Mouse (Mus musculus): Measurements from ENCODE around the gene Astn2. TPM values are rescaled to one million over a fixed set of nuclear protein-coding genes. Genes with fewer than 3 reads are reported as not detected.

The Astn2 gene
- polyA plus RNA-seq, 2 experiments from 2014 or later = not detected

DNA sequence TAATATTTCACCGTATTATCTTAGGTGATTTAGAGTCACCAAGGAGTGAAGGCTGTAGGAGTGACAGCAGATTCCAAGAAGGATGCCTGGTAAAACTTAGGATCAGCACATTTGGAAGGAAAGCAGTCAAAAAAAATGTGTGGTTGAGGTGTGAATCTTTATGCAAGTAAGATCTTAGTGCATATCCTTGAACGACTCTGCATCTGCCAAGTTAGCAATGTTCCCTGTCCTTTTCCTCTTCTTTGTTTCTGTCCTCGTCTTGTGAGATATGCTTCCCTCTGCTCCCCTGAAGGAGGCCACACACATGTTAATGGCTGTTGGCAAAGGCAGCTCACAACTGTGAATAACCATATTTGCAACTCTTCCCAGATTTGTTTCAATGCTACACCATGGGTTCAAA lies 439.8 kb downstream of the Astn2 start:
- ATAC-seq = no peak

GRCm38 (mm10) chr4:65959188-65959759 lies 445.1 kb downstream of the Astn2 start:
- no peak for ATAC-seq

DNA sequence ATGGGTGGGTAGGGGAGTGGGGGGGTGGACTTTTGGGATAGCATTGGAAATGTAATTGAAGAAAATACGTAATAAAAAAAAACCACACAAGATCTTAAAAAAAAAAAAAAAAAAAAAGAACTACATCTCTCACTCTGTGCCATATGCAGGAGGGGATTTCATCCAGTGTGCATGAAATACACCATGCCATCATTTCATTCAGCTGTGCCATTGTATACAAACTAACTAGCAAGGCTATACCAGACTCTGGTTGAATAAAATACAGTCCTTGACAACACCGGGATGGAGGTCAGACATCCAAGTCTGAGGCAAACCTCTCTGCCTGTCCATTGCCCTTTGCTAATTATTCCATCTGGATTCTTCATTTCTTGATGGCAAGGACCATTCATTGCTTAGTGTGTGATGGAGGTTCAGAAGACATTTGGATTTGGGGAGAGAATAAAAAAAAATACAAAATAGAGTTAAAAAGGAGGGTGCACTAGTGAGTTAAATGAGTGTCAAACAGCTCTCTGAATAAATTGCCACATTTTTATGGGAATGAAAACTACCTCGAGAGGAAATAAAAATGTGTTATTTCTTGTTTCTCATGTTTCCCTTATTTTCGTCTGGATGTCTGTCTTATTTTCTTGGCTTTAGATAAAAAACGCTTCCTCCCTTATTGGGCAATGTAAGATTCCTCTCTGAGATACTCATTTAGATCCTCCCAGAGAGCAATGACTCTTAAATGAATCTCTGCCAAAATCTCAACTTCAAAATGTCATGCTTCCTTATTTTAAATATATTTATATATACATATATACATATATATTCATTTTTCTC lies 445.8 kb downstream of the Astn2 start:
- ATAC-seq = no peak

DNA sequence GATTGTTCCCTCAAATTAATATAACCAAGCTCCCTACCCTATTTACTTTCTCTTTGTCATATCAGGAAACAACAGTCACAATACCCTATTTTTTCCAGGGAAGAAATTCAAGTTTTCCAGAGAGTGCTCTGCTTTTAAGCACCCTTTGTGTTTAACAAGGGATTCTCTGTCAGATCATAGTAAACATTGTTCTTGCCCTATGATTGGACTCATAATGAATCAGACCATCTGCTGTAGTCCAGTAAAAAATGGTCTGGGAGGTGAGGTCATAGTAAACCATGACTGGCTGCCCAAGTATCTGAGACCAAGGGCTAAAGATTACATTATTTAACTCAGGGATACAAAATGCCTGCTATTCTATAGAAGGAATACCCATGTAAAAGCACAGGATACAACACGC lies 452.5 kb downstream of the Astn2 start:
- no peak for ATAC-seq

- ATAC-seq = no peak
Observed at GRCm38 (mm10) chr4:65947141-65947649, 457.2 kb downstream of the Astn2 start.

GRCm38 (mm10) chr4:65946021-65946420 lies 458.4 kb downstream of the Astn2 start:
- no peak for ATAC-seq

- no peak for ATAC-seq
Observed at GRCm38 (mm10) chr4:65930901-65931300, 473.5 kb downstream of the Astn2 start.

GRCm38 (mm10) chr4:65920294-65920693 lies 484.1 kb downstream of the Astn2 start:
- no peak for ATAC-seq

- no peak for ATAC-seq
Observed at GRCm38 (mm10) chr4:65916027-65917008, 488.1 kb downstream of the Astn2 start.

DNA sequence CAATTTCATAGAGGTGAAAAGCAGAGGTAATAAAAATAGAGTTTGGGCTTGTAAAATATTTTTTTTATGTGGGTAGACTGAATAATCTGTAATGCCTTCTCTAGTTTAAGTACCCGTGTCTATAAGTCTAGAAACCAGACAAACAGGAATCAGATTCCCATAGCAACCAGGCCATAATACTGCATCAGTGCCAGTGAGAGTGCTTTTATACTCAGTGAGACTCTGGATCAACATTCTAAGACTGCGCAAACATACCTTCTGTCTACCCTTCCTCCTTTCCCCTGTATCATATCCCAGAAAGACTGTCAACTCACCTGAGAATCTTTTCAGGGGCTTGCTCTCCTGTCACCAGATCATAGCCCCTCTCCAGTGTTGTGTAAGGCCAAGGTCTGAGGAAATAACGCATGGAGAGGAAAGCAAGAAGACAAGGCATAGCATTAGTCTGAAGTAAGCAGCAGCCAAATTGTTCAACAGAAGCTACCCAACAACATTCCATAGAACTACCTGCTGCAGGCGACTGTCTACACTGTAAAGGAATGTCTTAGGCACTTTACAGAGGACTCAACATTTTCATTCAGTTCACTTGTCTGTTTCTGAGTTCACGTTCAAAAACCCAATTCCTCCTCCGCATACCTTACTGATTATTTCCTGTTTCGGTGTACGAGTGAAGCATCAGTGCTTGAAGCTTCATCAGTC lies 492.0 kb downstream of the Astn2 start:
- no peak for ATAC-seq

DNA sequence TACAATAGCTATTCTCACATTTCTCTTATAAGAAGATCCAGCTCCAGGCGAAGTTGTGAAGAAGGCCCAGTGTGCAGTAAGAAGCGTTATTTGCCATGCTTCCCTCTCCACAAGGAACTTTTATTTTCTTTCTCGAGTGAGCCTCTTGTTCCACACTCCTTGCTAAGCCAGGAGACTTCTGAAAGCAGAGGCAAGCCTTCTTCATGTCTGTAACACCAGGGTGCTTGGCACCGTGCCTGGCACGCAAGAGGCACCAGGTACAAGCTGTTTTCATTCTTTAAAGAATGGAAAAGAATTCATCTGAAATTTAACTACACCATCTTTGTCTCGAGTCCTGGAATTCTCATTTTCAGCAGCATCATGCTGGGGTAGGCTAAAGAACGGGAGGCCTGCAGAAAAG lies 496.8 kb downstream of the Astn2 start:
- ATAC-seq = no peak

GRCm38 (mm10) chr4:65904963-65905362 lies 499.4 kb downstream of the Astn2 start:
- ATAC-seq = no peak

- ATAC-seq = no peak
Observed at GRCm38 (mm10) chr4:65896092-65897027, 508.1 kb downstream of the Astn2 start.

- ATAC-seq = no peak
Observed at GRCm38 (mm10) chr4:65888332-65888993, 515.9 kb downstream of the Astn2 start.

DNA sequence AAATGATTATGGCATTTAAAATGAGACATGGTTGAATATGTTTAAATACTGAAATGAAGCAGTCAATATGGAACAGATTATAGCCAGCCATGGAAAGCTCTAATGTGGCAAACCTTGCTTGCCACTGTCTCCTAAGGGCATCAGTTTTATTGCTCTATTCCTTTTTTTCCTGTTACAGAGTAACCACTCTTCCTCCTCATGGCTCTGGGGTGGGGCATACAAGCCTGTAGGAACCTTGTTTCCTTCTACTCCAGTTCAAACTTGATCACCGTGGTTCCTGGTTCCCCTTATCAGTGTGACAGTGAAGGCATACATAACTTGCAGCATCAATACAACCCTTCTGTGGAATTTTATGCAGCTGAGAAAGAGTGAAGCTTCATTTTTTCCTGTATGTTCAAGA lies 517.5 kb downstream of the Astn2 start:
- ATAC-seq = no peak

DNA sequence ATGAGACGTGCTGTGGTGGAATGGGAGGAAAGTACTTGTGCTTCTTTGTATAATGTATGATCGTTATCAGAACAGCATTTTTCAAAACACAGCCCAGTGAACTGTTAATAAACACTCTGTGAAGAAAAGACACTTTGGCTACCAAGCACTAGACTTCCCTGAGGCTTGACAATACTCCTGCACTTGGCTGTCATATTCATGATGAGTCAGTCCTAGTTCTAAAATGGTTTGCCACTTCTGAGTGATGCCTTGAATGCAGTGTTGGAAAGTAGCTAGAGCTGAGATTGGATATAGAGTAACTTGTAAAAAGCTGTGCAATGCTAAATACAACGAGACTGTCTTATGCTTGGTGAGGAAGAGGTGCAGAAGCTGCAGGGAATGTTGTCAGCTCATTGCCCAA lies 518.5 kb downstream of the Astn2 start:
- ATAC-seq = no peak

- no peak for ATAC-seq
Observed at GRCm38 (mm10) chr4:65874236-65874781, 530.1 kb downstream of the Astn2 start.

DNA sequence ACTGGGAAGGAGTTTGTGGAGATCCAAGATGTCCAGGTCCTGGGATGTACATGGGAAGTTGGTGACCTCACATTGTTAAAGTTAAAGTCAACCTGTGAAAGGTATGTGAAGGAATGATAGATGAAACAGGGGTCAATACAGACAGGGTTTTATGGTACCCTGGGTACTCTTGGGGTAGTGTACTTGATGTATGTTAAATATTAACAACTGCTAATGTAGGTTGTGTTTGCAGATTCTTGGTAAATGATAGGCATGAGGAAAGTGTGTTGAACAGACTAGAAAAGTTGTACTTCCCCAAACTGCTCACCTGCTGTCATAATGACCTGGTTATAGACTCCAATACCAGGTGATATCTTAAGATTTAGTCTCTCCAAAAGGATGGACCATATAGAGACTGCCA lies 539.9 kb downstream of the Astn2 start:
- ATAC-seq = no peak

DNA sequence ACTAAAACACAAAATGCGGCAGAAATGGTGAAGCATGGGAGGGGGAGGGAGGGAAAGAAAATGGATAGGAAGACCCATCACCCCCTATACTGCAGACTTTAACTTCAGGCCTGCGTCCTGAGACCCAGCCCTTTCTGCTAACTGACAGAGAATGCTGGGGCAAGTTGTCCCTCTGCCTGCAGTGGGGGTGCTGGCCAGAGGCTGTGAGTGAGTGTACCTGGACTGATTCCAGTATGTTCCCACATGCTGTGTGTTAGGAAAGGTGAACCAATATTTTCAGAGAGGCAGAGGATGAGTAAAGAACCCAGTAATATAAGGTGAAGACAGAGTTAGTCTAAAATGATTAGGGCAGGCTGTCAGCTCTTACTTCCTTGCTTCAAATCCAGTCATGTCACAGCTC lies 561.2 kb downstream of the Astn2 start:
- ATAC-seq = no peak

GRCm38 (mm10) chr4:65839550-65840000 lies 564.8 kb downstream of the Astn2 start:
- no peak for ATAC-seq

Measured in CD4-positive, CD25-positive, alpha-beta regulatory T cell, adult 4 months (primary cell).